Mouse (Mus musculus) spleen, adult 2 months (tissue): ENCODE data around the gene Col6a1.

Source experiments
- CTCF ChIP-seq: fragments of 200-500 bp; IDR thresholded peaks from 2 replicates; pipeline ENCODE4 v1.5.1; 2011; ENCODE audit warnings: mild to moderate bottlenecking, inconsistent platforms; ENCODE audit not compliant: insufficient read depth, insufficient read length, insufficient replicate concordance; ENCODE audit errors: extremely low read depth
- POLR2A ChIP-seq: fragments of 200-500 bp; IDR thresholded peaks from 2 replicates; pipeline ENCODE4 v1.6.1; 2011; ENCODE audit warnings: low read depth, low read length, inconsistent platforms

DNA sequence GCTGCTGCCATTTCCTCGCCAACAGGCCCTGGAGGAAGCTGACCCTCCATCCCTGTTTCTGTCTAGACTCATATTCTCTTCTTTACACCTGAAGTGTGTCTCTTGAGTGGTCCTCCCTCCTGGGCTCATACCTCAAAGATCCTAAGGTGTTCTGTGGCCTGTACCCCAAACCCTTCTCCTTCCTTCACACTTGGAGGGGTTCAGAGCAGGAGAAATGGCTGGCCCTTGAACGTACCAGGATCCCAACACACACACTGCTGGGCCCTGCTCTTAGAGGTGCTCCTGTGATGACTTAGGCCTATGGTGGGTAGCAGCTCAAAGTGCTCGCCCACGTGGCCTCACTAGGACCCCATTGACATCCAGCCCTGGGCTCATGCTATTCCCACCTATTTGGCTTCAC is 39.0 kb upstream of the Col6a1 start:
- TF ChIP-seq CTCF, result no peak
- TF ChIP-seq POLR2A, result no peak
